Mouse (Mus musculus) liver, postnatal 0 days (tissue): ENCODE results near the gene Cmtr1.

Source experiments
- CTCF ChIP-seq: sonication (generic); IDR thresholded peaks from 2 replicates; pipeline ENCODE4 v1.5.1; 2016; ENCODE audit warnings: antibody characterized with exemption, low read depth
- EP300 ChIP-seq: IDR thresholded peaks from 2 replicates; pipeline ENCODE4 v1.6.1; 2016; ENCODE audit warnings: antibody characterized with exemption, low read depth, mild to moderate bottlenecking

DNA sequence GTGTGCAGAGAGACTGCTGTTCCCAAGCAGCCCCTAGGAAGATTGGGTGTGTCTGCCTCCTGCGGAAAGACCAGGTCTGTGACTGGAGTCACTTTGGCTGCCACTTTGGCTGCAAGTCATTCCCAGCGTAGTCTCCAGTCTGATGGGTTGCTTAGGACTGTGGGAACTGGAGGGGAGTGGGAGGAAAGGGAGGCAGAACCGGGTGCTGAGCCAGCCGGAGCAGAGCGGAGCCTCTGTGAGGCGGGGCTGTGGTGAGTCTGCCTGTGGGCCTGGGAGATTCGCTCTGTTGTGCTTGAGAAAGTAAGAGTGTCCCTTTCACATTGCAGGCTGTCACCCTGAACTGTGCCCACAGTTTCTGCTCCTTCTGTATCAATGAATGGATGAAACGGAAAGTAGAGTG lies 24.9 kb upstream of the Cmtr1 start:
- no peak for TF ChIP-seq CTCF
- no peak for TF ChIP-seq EP300
